Mouse (Mus musculus): ENCODE results near the gene E130114P18Rik.

E130114P18Rik gene

GRCm38 (mm10) chr4:97602579-97602978 lies 175.3 kb downstream of the E130114P18Rik start:
- DNase-seq (ENCODE audit: low spot score in 2 of 2): no peak

DNA sequence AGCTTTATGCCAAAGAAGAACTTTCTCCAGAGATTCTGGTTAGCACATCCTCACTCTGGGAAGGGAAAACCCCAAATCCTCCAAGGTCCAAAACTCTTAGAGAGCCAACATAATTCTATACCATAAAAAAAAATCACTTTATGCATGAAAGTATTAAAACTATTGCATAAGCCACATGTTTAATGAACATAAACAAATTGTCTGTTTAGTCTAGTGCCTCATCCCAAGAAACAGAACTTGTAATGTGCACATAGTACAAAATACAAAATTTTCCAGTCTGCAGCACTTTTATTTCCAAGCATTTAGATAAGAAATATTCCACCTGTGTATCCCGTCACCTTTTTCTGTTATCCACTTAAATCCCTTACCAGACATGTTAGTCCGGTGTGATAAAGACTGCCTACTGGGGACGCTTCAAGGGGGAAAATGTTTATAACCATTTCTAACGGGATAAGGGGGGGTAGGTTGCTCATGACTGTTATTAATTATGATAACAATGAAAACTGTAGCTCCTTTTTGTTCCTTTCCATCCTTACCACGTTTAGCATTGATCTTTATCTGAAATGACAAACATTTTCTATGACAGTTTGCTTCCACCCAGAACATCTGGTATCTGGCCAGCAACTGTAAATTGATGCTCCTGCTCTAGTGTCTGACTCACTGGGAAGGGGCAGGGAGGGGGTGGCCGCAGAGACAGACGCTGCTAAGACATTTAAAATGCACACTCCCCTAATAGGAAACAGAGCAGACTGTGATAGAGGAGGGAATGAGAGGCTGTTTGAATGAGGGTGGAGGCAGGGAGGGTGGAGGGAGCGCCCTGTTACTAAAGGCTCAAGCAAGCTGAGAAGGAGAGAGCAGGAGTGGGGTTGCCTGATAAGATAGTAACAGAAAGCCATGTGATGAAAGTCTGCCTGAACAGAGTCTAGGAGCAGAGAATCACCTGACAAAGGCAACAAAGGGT lies 176.7 kb downstream of the E130114P18Rik start:
- no peak for DNase-seq (ENCODE audit: low spot score in 2 of 2)

GRCm38 (mm10) chr4:97597443-97597842 lies 180.4 kb downstream of the E130114P18Rik start:
- DNase-seq (ENCODE audit: low spot score in 2 of 2): no peak

GRCm38 (mm10) chr4:97596348-97596747 lies 181.5 kb downstream of the E130114P18Rik start:
- no peak for DNase-seq (ENCODE audit: low spot score in 2 of 2)

- DNase-seq (ENCODE audit: low spot score in 2 of 2): no peak
Observed at GRCm38 (mm10) chr4:97593869-97594268, 184.0 kb downstream of the E130114P18Rik start.

DNA sequence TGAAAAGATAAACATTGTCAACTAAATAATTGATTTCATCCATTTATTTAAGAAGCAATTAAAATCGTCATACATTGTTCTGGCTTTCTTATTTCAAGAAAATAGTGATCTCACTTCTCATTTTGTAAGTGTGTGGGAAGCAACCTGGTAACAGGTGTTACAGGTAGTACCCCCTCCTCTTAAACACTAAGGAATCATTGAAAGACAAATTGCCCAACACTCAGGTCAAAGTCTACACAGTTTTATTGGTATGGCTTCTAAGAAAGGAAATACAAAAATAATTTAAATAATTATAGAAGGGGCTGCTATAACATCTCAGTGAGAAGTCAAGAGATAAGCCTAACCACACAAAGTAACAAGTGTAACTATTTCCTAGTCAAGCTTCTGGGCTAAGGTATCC lies 188.1 kb downstream of the E130114P18Rik start:
- no peak for DNase-seq (ENCODE audit: low spot score in 2 of 2)

GRCm38 (mm10) chr4:97587412-97588010 lies 190.4 kb downstream of the E130114P18Rik start:
- no peak for DNase-seq (ENCODE audit: low spot score in 2 of 2)

- DNase-seq (ENCODE audit: low spot score in 2 of 2): no peak
Observed at GRCm38 (mm10) chr4:97585170-97585569, 192.7 kb downstream of the E130114P18Rik start.

DNA sequence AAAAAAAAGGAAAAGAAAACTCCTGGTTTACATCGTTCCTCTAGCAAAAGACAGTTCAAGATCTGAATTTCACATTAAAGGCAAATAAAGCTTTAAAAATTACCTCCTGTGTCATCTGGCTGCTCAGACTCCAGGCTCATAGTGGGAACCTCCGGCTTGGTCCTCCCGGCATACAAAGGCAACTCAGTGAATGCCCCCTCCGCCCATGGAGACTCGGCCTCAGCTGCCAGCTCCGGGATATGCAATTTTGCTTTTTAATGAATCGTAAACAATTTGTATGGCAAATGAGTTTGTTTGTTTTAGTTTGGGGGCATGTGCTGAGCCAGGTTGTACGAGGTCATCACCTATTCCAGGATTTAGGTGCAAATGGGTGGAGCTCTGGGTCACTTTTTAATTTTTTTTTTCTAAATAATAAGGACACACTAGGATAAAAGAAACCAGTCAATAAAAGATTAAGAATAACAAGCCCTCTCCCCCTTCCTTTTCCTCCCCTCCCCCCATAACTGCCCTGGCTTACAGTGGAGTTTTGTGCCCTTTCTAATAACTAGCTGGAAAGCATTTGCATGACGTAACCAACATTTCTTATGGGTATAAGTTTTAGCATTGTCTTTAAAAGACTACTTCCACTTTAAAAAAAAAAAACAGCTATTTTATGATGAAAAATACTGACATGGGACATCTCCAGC lies 193.3 kb downstream of the E130114P18Rik start:
- DNase-seq (ENCODE audit: low spot score in 2 of 2): no peak

DNA sequence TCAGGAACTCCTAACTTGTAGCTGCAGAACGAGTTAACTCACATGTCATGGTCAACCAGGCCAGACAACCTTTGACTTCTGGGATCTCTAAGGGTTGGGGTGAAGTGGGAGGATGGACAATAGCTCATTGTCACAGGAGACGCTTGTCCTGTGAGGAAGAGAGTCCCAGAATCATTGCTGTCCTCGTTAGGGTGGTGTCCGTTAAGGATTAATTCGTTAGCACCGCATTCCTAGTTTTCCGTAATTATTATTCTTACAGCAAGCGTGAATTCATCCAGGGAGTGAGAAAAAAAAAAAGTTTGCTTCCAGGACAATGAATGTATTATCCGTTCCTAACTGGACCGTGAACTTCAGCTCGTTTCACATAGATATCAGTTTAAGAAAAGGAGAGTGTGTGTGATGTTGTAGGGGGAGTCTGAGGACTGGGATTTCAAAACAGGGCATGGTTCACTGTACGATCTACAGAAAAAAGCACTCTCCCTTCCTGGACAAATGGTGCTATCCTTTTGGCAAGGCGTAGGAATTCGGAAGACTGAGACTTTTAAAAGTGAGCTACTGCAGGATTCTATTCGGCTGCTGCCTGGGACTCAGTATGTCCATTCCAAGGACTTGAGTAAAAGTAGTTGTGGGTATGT lies 195.0 kb downstream of the E130114P18Rik start:
- DNase-seq (ENCODE audit: low spot score in 2 of 2): no peak

DNA sequence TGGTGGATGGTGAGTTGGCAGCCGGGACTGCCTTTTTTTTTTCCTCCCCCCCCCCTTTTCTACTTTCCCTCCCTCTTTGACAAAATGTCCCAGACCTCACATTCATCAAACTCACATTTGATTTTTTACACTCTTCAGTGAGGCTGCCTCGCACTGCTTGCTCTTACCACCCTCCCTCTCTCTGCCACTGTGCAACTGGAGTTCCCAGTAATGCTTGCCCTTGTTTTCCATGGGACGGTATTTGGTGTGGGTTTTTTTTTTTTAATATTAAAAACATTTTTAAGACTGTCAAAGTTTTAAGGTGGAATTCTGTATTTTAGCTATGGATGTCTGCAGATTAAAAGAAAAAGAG lies 195.8 kb downstream of the E130114P18Rik start:
- no peak for DNase-seq (ENCODE audit: low spot score in 2 of 2)

DNA sequence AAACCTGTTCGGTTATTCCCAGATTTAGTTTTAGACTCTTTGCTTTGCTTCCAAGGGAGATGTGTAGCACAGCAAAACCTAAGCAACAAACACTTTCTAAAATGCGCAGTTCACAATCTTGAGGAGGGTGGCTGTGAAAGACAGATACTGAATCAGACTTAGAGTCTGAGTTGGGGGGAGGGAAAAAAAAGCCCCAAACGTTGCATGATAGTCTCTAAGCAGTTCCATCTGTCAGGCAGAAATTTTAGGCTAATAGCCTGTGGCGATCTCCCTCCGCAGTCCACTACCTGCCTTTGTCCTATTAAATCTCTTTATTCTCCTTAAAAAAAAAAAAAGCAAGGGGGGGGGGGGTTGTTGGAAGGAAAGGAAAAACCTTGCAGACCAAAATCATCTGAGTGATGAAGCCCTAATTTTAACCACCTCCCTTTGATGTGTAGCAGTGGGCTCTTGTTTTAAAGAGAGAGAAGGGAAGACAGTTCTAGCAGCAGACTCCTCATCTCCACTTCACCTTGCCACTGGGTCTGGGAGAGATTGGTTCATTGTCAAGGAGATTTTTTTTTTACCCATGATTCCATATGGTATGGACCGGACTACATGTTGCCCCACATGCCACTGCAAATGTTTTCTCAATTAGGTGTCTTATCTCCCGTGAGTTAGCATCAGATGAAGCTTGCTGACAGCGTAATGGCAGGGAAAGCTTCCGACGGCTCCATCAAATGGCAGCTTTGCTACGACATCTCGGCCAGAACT lies 196.4 kb downstream of the E130114P18Rik start:
- DNase-seq (ENCODE audit: low spot score in 2 of 2): no peak

DNA sequence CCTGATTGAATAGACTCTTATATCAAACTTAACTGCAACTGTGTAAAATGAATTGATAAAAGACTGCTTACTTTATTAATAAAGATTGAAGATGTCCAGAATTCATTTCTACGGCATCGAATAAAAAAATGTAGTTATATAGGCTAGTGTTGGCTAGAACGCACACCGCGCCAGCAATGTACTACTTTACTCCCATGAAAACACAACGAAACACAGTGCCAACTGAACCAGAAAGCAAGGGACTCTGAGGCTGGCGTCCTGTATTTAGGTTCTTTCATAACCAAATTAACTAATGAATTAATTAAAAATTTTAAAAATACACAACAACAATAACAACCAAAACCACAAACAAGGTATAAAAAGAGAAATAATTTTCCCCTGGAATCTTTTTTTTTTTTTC lies 197.0 kb downstream of the E130114P18Rik start:
- DNase-seq (ENCODE audit: low spot score in 2 of 2): no peak

GRCm38 (mm10) chr4:97578571-97579165 lies 199.2 kb downstream of the E130114P18Rik start:
- DNase-seq (ENCODE audit: low spot score in 2 of 2): no peak

DNA sequence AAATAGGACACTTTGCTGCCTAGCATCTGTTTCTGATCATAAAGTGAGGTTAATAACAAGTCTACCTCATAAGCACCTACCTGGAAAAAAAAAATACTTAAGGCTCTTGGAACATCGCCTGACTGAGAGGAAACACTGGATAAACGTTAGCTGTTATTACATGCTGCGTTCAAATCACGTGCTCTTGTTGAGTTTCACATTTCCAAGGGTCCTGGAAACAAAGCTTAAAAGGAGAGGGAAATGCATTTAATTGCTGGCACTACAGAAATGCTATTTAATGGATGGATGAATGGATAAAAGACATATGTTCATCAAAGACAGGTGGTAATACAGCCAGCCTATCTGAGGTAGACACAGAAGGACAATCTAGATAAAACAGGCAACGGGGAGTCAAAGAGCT lies 200.4 kb downstream of the E130114P18Rik start:
- DNase-seq (ENCODE audit: low spot score in 2 of 2): no peak

GRCm38 (mm10) chr4:97575447-97575846 lies 202.4 kb downstream of the E130114P18Rik start:
- DNase-seq (ENCODE audit: low spot score in 2 of 2): no peak

GRCm38 (mm10) chr4:97569320-97569719 lies 208.6 kb downstream of the E130114P18Rik start:
- no peak for DNase-seq (ENCODE audit: low spot score in 2 of 2)

- peak in 1 of 2 experiments; percentile 7 for DNase-seq (ENCODE audit: low spot score in 2 of 2)
Observed at GRCm38 (mm10) chr4:97564656-97565055, 213.2 kb downstream of the E130114P18Rik start.

DNA sequence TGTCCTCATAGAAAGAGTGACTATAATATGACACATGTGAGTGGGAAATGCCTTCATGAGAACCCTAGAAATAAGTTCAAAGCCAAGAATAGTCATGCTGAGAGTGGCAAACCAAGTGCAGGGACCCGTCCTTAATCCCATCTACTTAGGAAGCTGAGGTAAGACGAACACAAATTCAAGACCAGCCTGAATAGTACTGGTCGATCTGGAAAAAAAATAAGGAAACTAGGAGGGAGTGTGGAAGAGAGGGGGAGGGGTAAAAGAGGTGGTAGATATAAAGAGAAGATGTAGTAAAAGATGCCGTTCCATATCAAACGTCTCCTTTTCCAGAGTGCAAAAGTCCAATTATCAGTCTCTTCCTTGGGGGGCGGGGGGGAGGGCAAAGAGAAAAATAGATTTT lies 213.7 kb downstream of the E130114P18Rik start:
- DNase-seq (ENCODE audit: low spot score in 2 of 2): no peak

- DNase-seq (ENCODE audit: low spot score in 2 of 2): no peak
Observed at GRCm38 (mm10) chr4:97557585-97557984, 220.3 kb downstream of the E130114P18Rik start.

DNA sequence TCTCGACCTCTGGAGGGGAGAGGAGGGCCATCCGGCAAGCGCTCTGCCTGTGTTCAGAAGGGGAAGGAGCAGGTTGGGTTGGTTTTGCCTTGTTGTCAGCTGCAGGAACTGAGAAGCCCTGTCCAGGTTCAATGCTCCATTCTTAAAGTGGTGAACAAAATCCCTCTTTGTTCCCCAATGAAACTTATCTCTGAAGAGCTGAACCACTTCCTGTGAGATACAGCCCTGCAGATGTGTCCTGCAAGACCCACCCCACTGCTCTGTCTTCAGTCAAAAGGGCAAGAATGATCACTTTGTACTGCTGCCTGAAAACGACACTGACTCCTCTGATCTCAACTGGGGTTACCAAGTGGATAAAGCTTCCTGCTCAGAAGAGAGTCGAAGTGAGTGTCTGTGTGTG lies 233.9 kb downstream of the E130114P18Rik start:
- DNase-seq (ENCODE audit: low spot score in 2 of 2): no peak

Measured in natural killer cell, adult 2 months (primary cell).